Comparison of ENCODE assay signal across 17 mouse cellular contexts in the genomic region with DNA sequence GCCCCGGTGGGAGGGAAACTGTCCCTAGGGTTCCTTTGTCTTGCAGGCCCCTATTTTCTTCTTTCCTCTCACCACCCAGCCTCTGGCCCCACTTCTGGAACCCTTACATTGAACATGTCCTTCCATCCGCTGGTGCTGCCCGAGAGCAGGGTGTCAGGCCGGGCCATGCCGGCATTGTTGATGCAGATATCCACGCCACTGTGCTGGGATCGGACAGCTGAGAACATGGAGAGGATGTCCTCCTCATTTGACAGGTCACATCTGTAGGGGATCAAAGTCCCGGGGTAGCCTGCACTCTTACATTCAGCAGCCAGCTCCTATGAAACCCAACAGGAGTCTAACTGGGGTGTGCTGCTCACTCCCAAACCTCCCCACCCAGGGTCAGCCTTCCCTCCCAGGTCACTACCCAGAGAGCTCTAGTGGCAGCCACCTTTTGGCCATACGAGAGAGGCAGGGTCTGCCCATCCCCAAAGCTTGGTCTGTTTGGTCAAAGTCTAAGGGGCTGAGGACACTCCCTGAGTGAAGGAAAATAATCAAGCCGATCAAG. TPM values are rescaled to one million over a fixed set of nuclear protein-coding genes. Genes with fewer than 3 reads are reported as not detected.
A peak's percentile ranks its signal among the peaks of the same experiment; 100 is the strongest.
DNase-seq lines count a peak whose midpoint lies in the region; ATAC-seq and TF ChIP-seq lines count a peak whose summit lies in the region.
"Had no signal": no experiment of that assay in that cellular context is flagged by ENCODE, and none has a peak within 500 bp of the region (broad histone marks: within the 10 kb centered on the region; RNA-seq: fewer than 3 reads in every experiment).

No protein-coding gene starts in this region.

- no peaks in the 10 kb centered on the region for H3K36me3 ChIP-seq in kidney, adult 2 months (ENCODE audit: control insufficient read depth, insufficient read depth, low read length)
- H3K36me3 ChIP-seq in heart, embryonic 16.5 days (ENCODE audit: control insufficient read depth, insufficient read depth), result peaks cover 20% of the 10 kb centered on the region
- peaks cover 74% of the 10 kb centered on the region for H3K36me3 ChIP-seq in liver, embryonic 15.5 days (replicated peaks)
- no peaks in the 10 kb centered on the region for H3K36me3 ChIP-seq in hindbrain, embryonic 11.5 days (ENCODE audit: control insufficient read depth, insufficient read depth, low read length)
- H3K36me3 ChIP-seq: hindbrain, embryonic 12.5 days had no signal

- H3K4me1 ChIP-seq in kidney, adult 2 months (ENCODE audit: control insufficient read depth, insufficient read depth, low read length), result peaks cover 20% of the 10 kb centered on the region
- peaks cover 53% of the 10 kb centered on the region for H3K4me1 ChIP-seq in heart, embryonic 16.5 days (ENCODE audit: control insufficient read depth, insufficient read depth, low read length)
- peaks cover 72% of the 10 kb centered on the region for H3K4me1 ChIP-seq in liver, embryonic 15.5 days (replicated peaks)
- H3K4me1 ChIP-seq in hindbrain, embryonic 11.5 days (replicated peaks; ENCODE audit: control insufficient read depth, insufficient read depth, low read length), result 0 out of 2 replicates have a peak, but pooled peaks cover 3% of the 10 kb centered on the region

- TF ChIP-seq POLR2A in kidney, adult 2 months (IDR thresholded peaks at IDR 0.05; ENCODE audit: low read depth, low read length), result no peak

- H3K9me3 ChIP-seq in heart, embryonic 16.5 days (replicated peaks; ENCODE audit: control insufficient read depth, low read length), result no peaks in the 10 kb centered on the region
- H3K9me3 ChIP-seq in liver, embryonic 15.5 days (replicated peaks), result no peaks in the 10 kb centered on the region
- H3K9me3 ChIP-seq in hindbrain, embryonic 11.5 days (ENCODE audit: control insufficient read depth, low read length), result no peaks in the 10 kb centered on the region
- H3K9me3 ChIP-seq: hindbrain, embryonic 12.5 days; midbrain, embryonic 13.5 days had no signal

- TF ChIP-seq CTCF in kidney, adult 2 months (conservative IDR thresholded peaks at IDR 0.05; ENCODE audit: insufficient read depth, insufficient read length, low read depth, low read length), result no peak

- DNase-seq in heart, adult 11 months, result peak; percentile 94
- no peak for DNase-seq in heart, adult 8-10 months (ENCODE audit: low spot score)
- DNase-seq in kidney, adult 2 months, result no peak
- no peak for DNase-seq in kidney, adult 9 months
- DNase-seq in left cerebral cortex, adult 9 months (ENCODE audit: low spot score in 2 of 2), result no peak
- no peak for DNase-seq in hindbrain, embryonic 11.5 days (ENCODE audit: low spot score)
- DNase-seq: cerebellum, postnatal 10 days; forebrain, postnatal 0 days; gastrocnemius, postnatal 10 days; kidney, postnatal 4 days; left cerebral cortex, postnatal 4 days; lung, adult 2 months had no signal

- ATAC-seq in heart, embryonic 16.5 days (replicated peaks; ENCODE audit: extremely low read depth, insufficient read depth, low FRiP score), result no peak
- ATAC-seq in liver, embryonic 15.5 days (ENCODE audit: insufficient read depth), result no peak
- ATAC-seq in hindbrain, embryonic 11.5 days (ENCODE audit: low FRiP score), result no peak
- ATAC-seq: forebrain, postnatal 0 days; midbrain, embryonic 13.5 days had no signal

- H3K9ac ChIP-seq in heart, embryonic 16.5 days (ENCODE audit: low read length), result peak overlapping the region; percentile 74
- H3K9ac ChIP-seq in liver, embryonic 15.5 days, result peak overlapping the region; percentile 97
- no peak overlapping the region for H3K9ac ChIP-seq in hindbrain, embryonic 11.5 days (ENCODE audit: low read depth, low read length)
- H3K9ac ChIP-seq: forebrain, postnatal 0 days; hindbrain, embryonic 12.5 days; midbrain, embryonic 13.5 days had no signal

- WGBS in kidney, adult 2 months, result 86% methylated on average over 10 of the region's 10 CpGs
- WGBS in heart, embryonic 16.5 days, result 71% methylated on average over 10 of the region's 10 CpGs
- WGBS in liver, embryonic 15.5 days (ENCODE audit: insufficient replicate concordance), result 85% methylated on average over 10 of the region's 10 CpGs
- 87% methylated on average over 10 of the region's 10 CpGs for WGBS in hindbrain, embryonic 11.5 days

- no peak overlapping the region for H3K4me3 ChIP-seq in kidney, adult 2 months (ENCODE audit: insufficient read depth, low read depth, low read length)
- H3K4me3 ChIP-seq in heart, embryonic 16.5 days (ENCODE audit: low read length), result peak overlapping the region; percentile 64
- H3K4me3 ChIP-seq in liver, embryonic 15.5 days (replicated peaks), result peak overlapping the region; percentile 79
- H3K4me3 ChIP-seq in hindbrain, embryonic 11.5 days (ENCODE audit: low read depth, low read length), result no peak overlapping the region
- H3K4me3 ChIP-seq: hindbrain, embryonic 12.5 days; midbrain, embryonic 13.5 days; myocyte had no signal

- H3K27ac ChIP-seq in kidney, adult 2 months (ENCODE audit: insufficient read depth, low read depth, low read length), result peak overlapping the region; percentile 43; the same call in 1 of the 2 replicates
- peak overlapping the region; percentile 98 for H3K27ac ChIP-seq in heart, embryonic 16.5 days (ENCODE audit: low read length)
- peak overlapping the region; percentile 98 for H3K27ac ChIP-seq in liver, embryonic 15.5 days (replicated peaks)
- no peak overlapping the region for H3K27ac ChIP-seq in hindbrain, embryonic 11.5 days (ENCODE audit: low read depth, low read length)
- H3K27ac ChIP-seq: hindbrain, embryonic 12.5 days; midbrain, embryonic 13.5 days had no signal

- H3K4me2 ChIP-seq in heart, embryonic 16.5 days (ENCODE audit: low read depth, low read length), result peak overlapping the region; percentile 65
- H3K4me2 ChIP-seq in liver, embryonic 15.5 days, result peak overlapping the region; percentile 92
- H3K4me2 ChIP-seq in hindbrain, embryonic 11.5 days (replicated peaks; ENCODE audit: low read depth, low read length), result no peak overlapping the region
- H3K4me2 ChIP-seq: hindbrain, embryonic 12.5 days; midbrain, embryonic 13.5 days had no signal

- H3K27me3 ChIP-seq in kidney, adult 2 months (replicated peaks; ENCODE audit: control insufficient read depth, insufficient read depth, low read length), result no peaks in the 10 kb centered on the region
- H3K27me3 ChIP-seq in heart, embryonic 16.5 days (ENCODE audit: control insufficient read depth, insufficient read depth, low read length), result no peaks in the 10 kb centered on the region
- H3K27me3 ChIP-seq in liver, embryonic 15.5 days, result no peaks in the 10 kb centered on the region
- H3K27me3 ChIP-seq in hindbrain, embryonic 11.5 days (ENCODE audit: control insufficient read depth, insufficient read depth, low read length), result no peaks in the 10 kb centered on the region
- H3K27me3 ChIP-seq: hindbrain, embryonic 12.5 days; midbrain, embryonic 13.5 days had no signal

RNA-seq across cellular contexts. Expression of a gene that starts 3.5 kb away (rescaled TPM):
- total RNA-seq in heart, adult 8-10 months (2022), result 100 to 1,000 TPM; 104 to 123 (median 113) TPM
- polyA plus RNA-seq in kidney, adult 2 months (2012; rRNA removed), result 60.4 and 63.4 TPM in 2 replicates
- polyA plus RNA-seq in heart, embryonic 16.5 days (2015; fragmentation: Nextera tagmentation; extraction: Ambion mirVana), result 73.8 and 81.8 TPM in 2 replicates
- 246 and 274 TPM in 2 replicates for polyA plus RNA-seq in liver, embryonic 15.5 days (2015; fragmentation: Nextera tagmentation; extraction: Ambion mirVana)
- 12.4 and 15.2 TPM in 2 replicates for polyA plus RNA-seq in hindbrain, embryonic 11.5 days (2014; fragmentation: Nextera tagmentation; extraction: Ambion mirVana)

RNA-seq across cellular contexts. Expression of a gene that starts 6.0 kb away (rescaled TPM):
- 10 to 100 TPM; 16.7 to 23.3 (median 21.1) TPM for total RNA-seq in heart, adult 8-10 months (2022)
- 9.3 and 10.3 TPM in 2 replicates for polyA plus RNA-seq in kidney, adult 2 months (2012; rRNA removed)
- 24.0 and 28.4 TPM in 2 replicates for polyA plus RNA-seq in heart, embryonic 16.5 days (2015; fragmentation: Nextera tagmentation; extraction: Ambion mirVana)
- polyA plus RNA-seq in liver, embryonic 15.5 days (2015; fragmentation: Nextera tagmentation; extraction: Ambion mirVana), result 13.5 and 16.7 TPM in 2 replicates
- polyA plus RNA-seq in hindbrain, embryonic 11.5 days (2014; fragmentation: Nextera tagmentation; extraction: Ambion mirVana), result 11.2 and 13.3 TPM in 2 replicates

RNA-seq across cellular contexts. Expression of a gene that starts 45.3 kb away (rescaled TPM):
- total RNA-seq in heart, adult 8-10 months (2022), result 10 to 100 TPM; 46.1 to 53.6 (median 50.1) TPM
- 36.6 and 48.6 TPM in 2 replicates for polyA plus RNA-seq in kidney, adult 2 months (2012; rRNA removed)
- 50.0 and 55.8 TPM in 2 replicates for polyA plus RNA-seq in heart, embryonic 16.5 days (2015; fragmentation: Nextera tagmentation; extraction: Ambion mirVana)
- 55.4 and 56.1 TPM in 2 replicates for polyA plus RNA-seq in liver, embryonic 15.5 days (2015; fragmentation: Nextera tagmentation; extraction: Ambion mirVana)
- polyA plus RNA-seq in hindbrain, embryonic 11.5 days (2014; fragmentation: Nextera tagmentation; extraction: Ambion mirVana), result 77.1 and 77.3 TPM in 2 replicates

RNA-seq across cellular contexts. Expression of a gene that starts 54.6 kb away (rescaled TPM):
- total RNA-seq in heart, adult 8-10 months (2022), result 1 to 10 TPM; 4.4 to 6.2 (median 5.4) TPM
- 36.4 and 48.0 TPM in 2 replicates for polyA plus RNA-seq in kidney, adult 2 months (2012; rRNA removed)
- polyA plus RNA-seq in heart, embryonic 16.5 days (2015; fragmentation: Nextera tagmentation; extraction: Ambion mirVana), result 6.6 and 6.8 TPM in 2 replicates
- 3.4 and 3.8 TPM in 2 replicates for polyA plus RNA-seq in liver, embryonic 15.5 days (2015; fragmentation: Nextera tagmentation; extraction: Ambion mirVana)
- polyA plus RNA-seq in hindbrain, embryonic 11.5 days (2014; fragmentation: Nextera tagmentation; extraction: Ambion mirVana), result 7.2 and 7.7 TPM in 2 replicates

RNA-seq across cellular contexts. Expression of a gene that starts 54.8 kb away (rescaled TPM):
- total RNA-seq in heart, adult 8-10 months (2022), result 1 to 10 TPM; 5.8 to 6.7 (median 6.7) TPM
- 1.7 and 2.3 TPM in 2 replicates for polyA plus RNA-seq in kidney, adult 2 months (2012; rRNA removed)
- polyA plus RNA-seq in heart, embryonic 16.5 days (2015; fragmentation: Nextera tagmentation; extraction: Ambion mirVana), result 2.8 and 3.0 TPM in 2 replicates
- 1.2 and 1.6 TPM in 2 replicates for polyA plus RNA-seq in liver, embryonic 15.5 days (2015; fragmentation: Nextera tagmentation; extraction: Ambion mirVana)
- 3.8 and 4.0 TPM in 2 replicates for polyA plus RNA-seq in hindbrain, embryonic 11.5 days (2014; fragmentation: Nextera tagmentation; extraction: Ambion mirVana)

Comparison
In these comparisons a context has a peak if more than half of its experiments do, and no peak if none do; other contexts are left out.
1. H3K4me3 ChIP-seq: peak in heart, embryonic 16.5 days (single experiment) and liver, embryonic 15.5 days (single experiment); none in kidney, adult 2 months (single experiment) and hindbrain, embryonic 11.5 days (single experiment).